Mouse (Mus musculus): ENCODE measurements at regions not wholly inside any gene's neighbourhood (a gene's known extent, or its start where the extent isn't known, plus 50 kb on each side); places are given as distances from the start of the nearest gene placed in this dataset.

DNA sequence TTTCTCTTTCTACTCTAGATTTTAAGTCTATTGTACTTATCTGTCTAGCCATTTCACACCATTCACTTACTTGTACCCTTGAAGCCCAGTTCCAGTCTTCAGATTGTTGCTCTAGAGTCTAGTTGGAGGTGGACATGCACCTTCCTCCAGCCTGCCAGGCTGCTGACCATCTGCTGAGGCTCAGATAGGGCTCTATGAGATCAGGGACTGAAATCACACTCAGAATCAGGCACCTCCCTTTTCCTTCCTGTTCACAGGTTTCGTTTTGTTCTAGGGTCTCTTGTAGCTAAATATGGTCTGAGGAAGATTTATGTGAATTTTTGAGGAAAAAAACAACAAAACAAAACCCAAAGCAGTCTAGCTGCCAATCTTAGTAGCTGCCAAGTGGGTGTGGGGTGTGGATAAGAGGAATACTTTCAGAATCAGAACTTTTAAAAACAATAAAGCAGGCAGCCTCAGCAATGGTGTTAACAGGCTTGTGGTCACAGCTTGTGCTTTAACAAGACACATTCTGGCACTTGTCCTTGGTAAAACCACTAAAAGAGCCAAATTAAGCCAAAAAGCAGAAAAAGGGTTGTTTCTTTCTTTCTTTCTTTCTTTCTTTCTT, 225.9 kb upstream of the Gvin1 start:
- peak; percentile 77 for DNase-seq (ENCODE audit: low read depth)

All from 416B (cell line).